Mouse (Mus musculus) embryonic facial prominence, embryonic 11.5 days (tissue): ENCODE measurements around the gene Pigu. TPM values are rescaled to one million over a fixed set of nuclear protein-coding genes. Genes with fewer than 3 reads are reported as not detected.

Experiments used
- ATAC-seq: fragments of 200-750 bp; cut with Nextera tagmentation; replicated peaks from 2 replicates; pipeline ENCODE4 v1.8.0; 2017; ENCODE audit warnings: low read depth; ENCODE audit not compliant: insufficient number of reproducible peaks, low FRiP score, low TSS enrichment
- DNase-seq: peaks from one replicate; pipeline ENCODE4 v3.0.0-alpha.2; 2015; ENCODE audit warnings: low spot score
- H3K27ac ChIP-seq: fragments of 300-500 bp; sonication (generic); replicated peaks from 2 replicates; pipeline ENCODE4 v1.5.1; 2014; ENCODE audit warnings: mild to moderate bottlenecking, low read depth, low read length, control low read depth
- H3K27me3 ChIP-seq: fragments of 300-500 bp; sonication (generic); 2 replicates; pipeline ENCODE4 v1.6.1; 2014; ENCODE audit warnings: mild to moderate bottlenecking, low read length, moderate library complexity, mixed read lengths; ENCODE audit not compliant: control insufficient read depth, insufficient read depth
- H3K36me3 ChIP-seq: fragments of 300-500 bp; sonication (generic); replicated peaks from 2 replicates; pipeline ENCODE4 v1.6.1; 2014; ENCODE audit warnings: low read depth, mild to moderate bottlenecking, low read length, moderate library complexity, mixed read lengths; ENCODE audit not compliant: control insufficient read depth, insufficient read depth
- H3K4me1 ChIP-seq: fragments of 300-500 bp; sonication (generic); 2 replicates; pipeline ENCODE4 v1.6.1; 2014; ENCODE audit warnings: low read length, mixed read lengths; ENCODE audit not compliant: control insufficient read depth, insufficient read depth
- H3K4me2 ChIP-seq: fragments of 300-500 bp; sonication (generic); 2 replicates; pipeline ENCODE4 v1.6.1; 2014; ENCODE audit warnings: low read depth, mild to moderate bottlenecking, control low read depth, low read length, moderate library complexity
- H3K4me3 ChIP-seq: fragments of 300-500 bp; sonication (generic); 2 replicates; pipeline ENCODE4 v1.5.1; 2014; ENCODE audit warnings: low read depth, low read length, control low read depth
- H3K9ac ChIP-seq: fragments of 300-500 bp; sonication (generic); replicated peaks from 2 replicates; pipeline ENCODE4 v1.6.1; 2014; ENCODE audit warnings: mild to moderate bottlenecking, control low read depth, low read length
- H3K9me3 ChIP-seq: fragments of 300-500 bp; sonication (generic); replicated peaks from 2 replicates; pipeline ENCODE4 v1.6.1; 2016; ENCODE audit warnings: mild to moderate bottlenecking, low read length, inconsistent platforms, mixed read lengths; ENCODE audit not compliant: control insufficient read depth
- WGBS: fragments of 180-500 bp; shearing (Covaris S2); extraction: QIAGEN DNeasy Blood & Tissue Kit; methylation state at CpG from one replicate; pipeline ENCODE4 v1.1.7; 2014; 5-methylcytosine and 5-hydroxymethylcytosine counted together
- polyA plus RNA-seq: library from polyadenylated mRNA; unstranded; fragments of >200 nt; fragmentation: Nextera tagmentation; extraction: Ambion mirVana; gene quantifications from 2 replicates; pipeline ENCODE4 v1.2.1, GENCODE M21; 2014

Pigu gene
- polyA plus RNA-seq, 1 experiment from 2014 or later, result 58.4 TPM

DNA sequence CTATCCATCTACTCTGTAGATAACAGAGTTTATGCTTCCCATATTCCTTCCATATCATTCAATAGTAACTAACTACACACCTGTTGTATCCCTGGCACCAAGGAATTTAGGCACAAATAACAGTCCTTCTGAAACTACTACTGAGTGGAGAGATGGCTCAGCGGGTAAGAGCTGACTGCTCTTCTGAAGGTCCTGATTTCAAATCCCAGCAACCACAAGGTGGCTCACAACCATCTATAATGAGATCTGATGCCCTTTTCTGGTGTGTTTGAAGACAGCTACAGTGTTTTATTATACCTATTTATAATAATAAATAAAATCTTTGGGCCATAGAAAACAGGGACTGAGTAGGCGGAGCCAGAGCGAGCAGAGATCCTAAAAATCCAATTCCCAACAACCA is 2.8 kb downstream of the Pigu start:
- Histone ChIP-seq H3K27ac (no peak overlapping the region), H3K4me3 (no peak overlapping the region), H3K9me3 (no peaks in the 10 kb centered on the region), H3K27me3 (no peaks in the 10 kb centered on the region), H3K9ac (no peak overlapping the region), H3K4me2 (no peak overlapping the region), H3K36me3 (no peaks in the 10 kb centered on the region), H3K4me1 (no peaks in the 10 kb centered on the region; the same call in 1 of the 2 replicates)
- no peak for ATAC-seq
- 95% methylated on average over 3 of the region's 3 CpGs for WGBS
- no peak for DNase-seq

- Histone ChIP-seq H3K4me1 (no peaks in the 10 kb centered on the region), H3K4me3 (no peak overlapping the region), H3K9me3 (no peaks in the 10 kb centered on the region), H3K9ac (no peak overlapping the region), H3K36me3 (no peaks in the 10 kb centered on the region), H3K4me2 (no peak overlapping the region), H3K27ac (no peak overlapping the region), H3K27me3 (no peaks in the 10 kb centered on the region)
- WGBS, result 82% methylated on average over 1 of the region's 1 CpGs
- DNase-seq, result no peak
- no peak for ATAC-seq
Observed at GRCm38 (mm10) chr2:155346670-155347069, 10.6 kb downstream of the Pigu start.

DNA sequence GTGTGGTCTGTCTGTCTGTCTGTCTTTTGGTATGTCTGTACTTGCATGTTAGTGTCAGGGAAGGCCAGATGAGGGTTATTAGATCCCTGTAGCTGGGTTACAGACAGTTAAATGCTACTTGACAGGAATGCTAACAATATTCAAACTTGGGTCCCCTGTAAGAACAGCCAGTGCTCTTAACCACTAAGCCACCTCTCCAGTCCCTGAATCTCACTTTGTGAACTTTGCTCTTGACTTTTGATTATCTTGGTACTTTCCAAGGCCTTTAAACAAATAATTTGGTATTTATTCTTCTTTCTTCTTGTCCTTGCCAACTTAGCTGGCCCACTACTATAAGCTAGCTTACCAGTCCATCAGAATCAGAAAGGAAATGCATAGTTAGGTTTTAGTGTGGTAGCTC is 17.1 kb downstream of the Pigu start:
- H3K9ac ChIP-seq, result no peak overlapping the region
- no peak overlapping the region for H3K27ac ChIP-seq
- no peaks in the 10 kb centered on the region for H3K9me3 ChIP-seq
- H3K4me2 ChIP-seq, result no peak overlapping the region
- DNase-seq (no peak), ATAC-seq (no peak)
- H3K4me3 ChIP-seq, result no peak overlapping the region
- H3K36me3 ChIP-seq, result no peaks in the 10 kb centered on the region
- no peaks in the 10 kb centered on the region for H3K27me3 ChIP-seq
- H3K4me1 ChIP-seq, result no peaks in the 10 kb centered on the region

- H3K36me3 ChIP-seq, result no peaks in the 10 kb centered on the region; the same call in none of the 2 replicates
- no peak overlapping the region for H3K4me3 ChIP-seq
- H3K9ac ChIP-seq, result no peak overlapping the region
- no peaks in the 10 kb centered on the region for H3K27me3 ChIP-seq
- H3K4me1 ChIP-seq, result no peaks in the 10 kb centered on the region
- no peaks in the 10 kb centered on the region for H3K9me3 ChIP-seq
- no peak overlapping the region for H3K4me2 ChIP-seq
- WGBS, result 92% methylated on average over 3 of the region's 3 CpGs
- DNase-seq (no peak), ATAC-seq (no peak)
- no peak overlapping the region for H3K27ac ChIP-seq
Observed at GRCm38 (mm10) chr2:155336254-155336653, 21.0 kb downstream of the Pigu start.

DNA sequence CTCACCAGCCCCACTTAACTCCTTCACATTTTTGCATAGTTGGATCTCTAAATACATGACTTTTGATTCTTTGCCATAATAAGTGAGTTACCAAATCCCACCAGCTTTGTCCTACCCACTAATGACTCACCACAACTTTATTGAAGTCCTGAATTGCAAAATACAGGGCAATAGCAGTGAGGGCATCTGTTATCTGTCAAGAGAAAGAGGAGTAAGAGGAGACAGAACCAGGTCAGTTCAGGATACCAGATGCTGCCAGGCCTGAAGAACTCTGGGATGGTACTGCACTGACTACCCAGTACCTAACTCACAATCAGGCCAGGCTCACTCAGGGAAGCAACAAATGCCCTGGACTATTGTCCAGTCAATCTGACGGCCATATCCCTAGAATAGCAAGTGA is 22.0 kb downstream of the Pigu start:
- Histone ChIP-seq H3K4me3 (no peak overlapping the region), H3K27me3 (no peaks in the 10 kb centered on the region), H3K27ac (no peak overlapping the region), H3K9me3 (no peaks in the 10 kb centered on the region), H3K4me1 (no peaks in the 10 kb centered on the region), H3K36me3 (no peaks in the 10 kb centered on the region; the same call in none of the 2 replicates), H3K4me2 (no peak overlapping the region), H3K9ac (no peak overlapping the region)
- WGBS, result 88% methylated on average over 1 of the region's 1 CpGs
- ATAC-seq, result no peak
- DNase-seq, result no peak

DNA sequence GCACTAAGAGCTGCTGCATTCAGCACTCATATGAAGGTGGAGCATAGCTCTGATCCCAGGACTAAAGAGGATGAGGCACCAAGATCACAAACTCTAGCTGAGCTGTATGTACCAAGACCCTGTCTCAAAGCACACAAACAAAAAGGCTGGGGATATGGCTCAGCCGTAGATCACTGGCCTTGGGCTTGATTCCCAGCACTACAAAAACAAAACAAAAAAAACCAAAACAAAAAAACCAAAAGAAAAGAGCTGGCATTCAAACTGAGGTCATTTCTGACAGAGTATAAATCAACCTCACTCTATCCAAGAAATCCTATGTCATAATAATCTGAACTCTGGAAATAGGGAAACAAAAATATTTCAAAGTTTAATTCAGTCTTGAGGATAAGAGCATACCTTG is 23.8 kb downstream of the Pigu start:
- DNase-seq, result no peak
- Histone ChIP-seq H3K4me3 (no peak overlapping the region), H3K4me2 (no peak overlapping the region), H3K4me1 (no peaks in the 10 kb centered on the region), H3K9ac (no peak overlapping the region), H3K9me3 (no peaks in the 10 kb centered on the region), H3K36me3 (no peaks in the 10 kb centered on the region; the same call in none of the 2 replicates), H3K27ac (no peak overlapping the region), H3K27me3 (no peaks in the 10 kb centered on the region)
- WGBS, result 84% methylated on average over 1 of the region's 1 CpGs
- ATAC-seq, result no peak

DNA sequence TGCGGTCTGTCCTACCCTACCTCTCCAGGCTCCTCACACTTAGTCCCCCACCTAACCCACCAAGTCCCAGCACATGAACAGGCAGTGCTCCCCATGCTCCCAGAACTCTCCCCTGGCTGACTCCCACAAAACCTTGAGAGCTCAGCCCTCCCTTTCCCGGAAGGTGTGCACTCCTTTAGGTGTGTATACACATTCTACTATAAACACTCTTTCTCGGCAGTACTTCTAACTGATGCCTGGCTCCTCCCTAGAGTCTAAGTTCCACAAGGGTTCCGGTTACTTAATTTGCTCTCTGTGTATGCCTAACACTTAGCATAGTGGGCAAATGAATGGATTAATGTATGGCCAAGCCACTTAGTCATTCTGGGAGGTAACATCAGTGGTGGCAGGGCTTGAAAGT is 25.9 kb downstream of the Pigu start:
- H3K36me3 ChIP-seq, result peaks cover 5% of the 10 kb centered on the region

GRCm38 (mm10) chr2:155330811-155331210 is 26.4 kb downstream of the Pigu start:
- Histone ChIP-seq H3K27ac (no peak overlapping the region), H3K9me3 (no peaks in the 10 kb centered on the region), H3K4me3 (no peak overlapping the region), H3K36me3 (peaks cover 5% of the 10 kb centered on the region), H3K9ac (no peak overlapping the region), H3K4me2 (no peak overlapping the region), H3K4me1 (no peaks in the 10 kb centered on the region), H3K27me3 (no peaks in the 10 kb centered on the region)
- WGBS, result 90% methylated on average over 4 of the region's 4 CpGs
- DNase-seq (no peak), ATAC-seq (no peak)

More for the DNA sequence above, 25.9 kb downstream of the Pigu start:
- WGBS, result 87% methylated on average over 4 of the region's 4 CpGs
- DNase-seq, result no peak
- H3K9me3 ChIP-seq, result no peaks in the 10 kb centered on the region
- H3K4me2 ChIP-seq, result no peak overlapping the region
- no peak overlapping the region for H3K9ac ChIP-seq
- no peak overlapping the region for H3K4me3 ChIP-seq
- no peaks in the 10 kb centered on the region for H3K27me3 ChIP-seq
- ATAC-seq, result no peak
- no peaks in the 10 kb centered on the region for H3K4me1 ChIP-seq
- H3K27ac ChIP-seq, result no peak overlapping the region
